Mouse (Mus musculus): Measurements from ENCODE around the gene Arl6ip5. TPM values are rescaled to one million over a fixed set of nuclear protein-coding genes. Genes with fewer than 3 reads are reported as not detected.

Arl6ip5 gene
- polyA plus RNA-seq, 1 experiment from 2014 or later, result 34.6 TPM

Other genes starting within 250 kb of the Arl6ip5 start
- not detected in 2 replicates for gene Fam19a4, start 150.3 kb upstream of the Arl6ip5 start, polyA plus RNA-seq (2015; fragmentation: Nextera tagmentation; extraction: Ambion mirVana)
- 1.8 and 2.1 TPM in 2 replicates for gene Eogt, start 61.5 kb upstream of the Arl6ip5 start, polyA plus RNA-seq (2015; fragmentation: Nextera tagmentation; extraction: Ambion mirVana)
- gene Tmf1, start 31.6 kb upstream of the Arl6ip5 start, polyA plus RNA-seq (2015; fragmentation: Nextera tagmentation; extraction: Ambion mirVana), result 10.5 and 14.5 TPM in 2 replicates
- 19.6 and 24.5 TPM in 2 replicates for gene Uba3, start 5.0 kb upstream of the Arl6ip5 start, polyA plus RNA-seq (2015; fragmentation: Nextera tagmentation; extraction: Ambion mirVana)
- 0.20 and 0.81 TPM in 2 replicates for gene Lmod3, start 42.1 kb downstream of the Arl6ip5 start, polyA plus RNA-seq (2015; fragmentation: Nextera tagmentation; extraction: Ambion mirVana)